Mouse (Mus musculus): ENCODE measurements around the gene Cfap44. TPM values are rescaled to one million over a fixed set of nuclear protein-coding genes. Genes with fewer than 3 reads are reported as not detected.

Gene Cfap44
- total and polyA plus RNA-seq, 3 experiments, result 0.55 TPM; not detected in 2

- no peak for DNase-seq
- no peaks in the 10 kb centered on the region for H3K79me2 ChIP-seq (replicated peaks; ENCODE audit: control insufficient read depth, insufficient read depth, low read length)
- 0 out of 2 replicates have a peak, but pooled peaks cover 2% of the 10 kb centered on the region for H3K4me1 ChIP-seq (ENCODE audit: control insufficient read depth, insufficient read depth, low read length)
- 85% methylated on average over 10 of the region's 10 CpGs for WGBS
- H3K27me3 ChIP-seq (ENCODE audit: control insufficient read depth, insufficient read depth, low read length), result no peaks in the 10 kb centered on the region
- no peaks in the 10 kb centered on the region; the same call in 1 of the 2 replicates for H3K36me3 ChIP-seq (ENCODE audit: control insufficient read depth, insufficient read depth, low read length)
- no peak overlapping the region for H3K4me3 ChIP-seq
- no peak overlapping the region for H3K27ac ChIP-seq
- no peak overlapping the region for H3K9ac ChIP-seq (ENCODE audit: low read depth, low read length)
- no peak for TF ChIP-seq POLR2A (IDR thresholded peaks at IDR 0.05; ENCODE audit: insufficient read depth, low read depth, low read length)
- no peak for TF ChIP-seq EP300 (IDR thresholded peaks at IDR 0.05; ENCODE audit: insufficient read depth, low read depth, low read length)
- TF ChIP-seq CTCF (IDR thresholded peaks at IDR 0.05), result no peak
- intact Hi-C loops (cut with DNase I), result no loop called here
Observed at GRCm38 (mm10) chr16:44501783-44502182, 107.2 kb downstream of the Cfap44 start.

DNA sequence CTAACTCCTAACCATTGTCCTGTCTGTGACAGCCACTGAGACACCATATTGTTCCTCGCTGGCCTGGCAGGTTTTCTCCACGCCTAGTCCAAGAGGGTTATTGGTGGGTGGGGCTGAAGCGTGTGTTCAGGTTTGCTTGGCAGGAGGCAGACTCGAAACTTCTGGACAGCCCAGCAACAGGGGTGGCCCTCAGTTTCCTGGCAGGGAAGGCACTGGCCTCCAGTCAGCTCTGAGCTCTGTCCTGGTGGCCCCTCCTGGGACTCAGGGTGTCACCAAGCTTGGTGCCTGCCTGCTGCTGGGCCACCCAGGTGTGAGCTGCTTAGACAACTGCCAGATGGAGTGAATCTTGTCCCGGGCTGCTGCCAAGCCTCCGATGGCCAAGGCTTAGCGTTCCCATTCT, 107.7 kb downstream of the Cfap44 start:
- peak; percentile 33 to 53 for DNase-seq
- H3K4me1 ChIP-seq (ENCODE audit: control insufficient read depth, insufficient read depth, low read length), result 0 out of 2 replicates have a peak, but pooled peaks cover 2% of the 10 kb centered on the region
- no peaks in the 10 kb centered on the region; the same call in 1 of the 2 replicates for H3K36me3 ChIP-seq (ENCODE audit: control insufficient read depth, insufficient read depth, low read length)
- H3K9ac ChIP-seq (ENCODE audit: low read depth, low read length), result no peak overlapping the region
- intact Hi-C loops (cut with DNase I), result no loop called here
- TF ChIP-seq CTCF (IDR thresholded peaks at IDR 0.05), result no peak
- TF ChIP-seq POLR2A (IDR thresholded peaks at IDR 0.05; ENCODE audit: insufficient read depth, low read depth, low read length), result no peak
- TF ChIP-seq EP300 (IDR thresholded peaks at IDR 0.05; ENCODE audit: insufficient read depth, low read depth, low read length), result no peak
- no peak overlapping the region for H3K27ac ChIP-seq
- H3K27me3 ChIP-seq (ENCODE audit: control insufficient read depth, insufficient read depth, low read length), result no peaks in the 10 kb centered on the region
- H3K79me2 ChIP-seq (replicated peaks; ENCODE audit: control insufficient read depth, insufficient read depth, low read length), result no peaks in the 10 kb centered on the region
- WGBS, result 56% methylated on average over 7 of the region's 7 CpGs
- no peak overlapping the region for H3K4me3 ChIP-seq

DNA sequence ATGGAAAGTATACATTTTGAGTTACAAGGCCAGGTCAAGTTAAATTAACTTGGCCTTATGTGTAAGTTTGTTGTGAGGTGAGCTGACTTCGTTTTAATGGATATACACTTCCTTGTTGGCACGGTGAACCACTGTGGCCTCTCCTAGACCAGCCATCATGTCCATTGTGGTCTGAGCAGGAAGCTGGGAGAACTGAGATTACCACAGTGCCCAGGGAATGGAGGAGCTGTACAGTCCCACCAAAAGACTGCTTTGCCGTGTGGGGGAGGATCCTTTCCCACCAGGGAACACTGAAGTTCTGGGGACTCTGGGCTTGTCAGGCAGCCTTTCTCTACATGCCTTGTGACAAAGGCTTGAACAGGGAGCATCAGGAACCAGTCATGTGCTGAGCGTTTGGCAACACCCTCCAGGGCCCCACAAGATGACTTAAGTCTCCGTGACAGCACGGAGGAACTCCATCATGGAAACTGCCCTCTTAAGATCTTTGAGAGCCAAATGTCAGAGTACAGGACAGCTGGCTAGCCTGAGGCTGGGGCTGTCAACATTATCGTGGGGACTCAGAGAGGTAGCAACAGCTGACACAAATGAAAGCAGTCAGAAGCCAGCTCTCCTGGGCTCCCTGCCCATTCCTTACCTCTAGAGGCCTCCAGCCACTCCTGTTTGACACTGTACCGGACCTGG, 108.4 kb downstream of the Cfap44 start:
- intact Hi-C loops (cut with DNase I), result no loop called here
- TF ChIP-seq CTCF (IDR thresholded peaks at IDR 0.05) (no peak), POLR2A (IDR thresholded peaks at IDR 0.05; ENCODE audit: insufficient read depth, low read depth, low read length) (no peak), EP300 (IDR thresholded peaks at IDR 0.05; ENCODE audit: insufficient read depth, low read depth, low read length) (no peak)
- peak in 1 of 2 experiments; percentile 46 for DNase-seq
- WGBS, result 22% methylated on average over 8 of the region's 8 CpGs
- Histone ChIP-seq H3K27ac (no peak overlapping the region; the same call in 1 of the 2 replicates), H3K36me3 (ENCODE audit: control insufficient read depth, insufficient read depth, low read length) (no peaks in the 10 kb centered on the region; the same call in 1 of the 2 replicates), H3K27me3 (ENCODE audit: control insufficient read depth, insufficient read depth, low read length) (no peaks in the 10 kb centered on the region), H3K9ac (ENCODE audit: low read depth, low read length) (no peak overlapping the region), H3K4me3 (no peak overlapping the region), H3K4me1 (ENCODE audit: control insufficient read depth, insufficient read depth, low read length) (0 out of 2 replicates have a peak, but pooled peaks cover 2% of the 10 kb centered on the region), H3K79me2 (replicated peaks; ENCODE audit: control insufficient read depth, insufficient read depth, low read length) (no peaks in the 10 kb centered on the region)

DNA sequence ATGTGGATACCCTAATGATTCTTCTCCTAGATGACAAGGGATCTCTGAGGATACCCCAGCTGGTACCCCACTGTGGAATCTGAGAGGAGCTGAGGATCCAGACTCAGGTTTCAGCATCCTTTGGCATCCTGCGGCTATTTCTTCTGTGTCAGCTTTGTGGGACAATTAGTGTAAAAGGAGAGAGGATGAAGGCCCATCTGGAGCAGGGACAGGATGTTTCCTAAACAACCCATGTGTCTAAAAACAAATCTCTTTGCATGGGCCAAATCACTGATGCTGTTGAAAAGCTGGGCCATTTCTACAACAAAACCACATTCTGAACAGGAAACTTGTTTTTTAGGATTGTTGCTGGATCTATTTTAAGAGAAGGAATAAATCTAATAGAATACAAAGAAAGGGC, 110.6 kb downstream of the Cfap44 start:
- no peak overlapping the region for H3K9ac ChIP-seq (ENCODE audit: low read depth, low read length)
- H3K36me3 ChIP-seq (ENCODE audit: control insufficient read depth, insufficient read depth, low read length), result no peaks in the 10 kb centered on the region
- DNase-seq, result no peak
- H3K27ac ChIP-seq, result no peak overlapping the region
- 89% methylated on average over 1 of the region's 1 CpGs for WGBS
- H3K4me3 ChIP-seq, result no peak overlapping the region
- H3K4me1 ChIP-seq (ENCODE audit: control insufficient read depth, insufficient read depth, low read length), result 0 out of 2 replicates have a peak, but pooled peaks cover 2% of the 10 kb centered on the region
- no peaks in the 10 kb centered on the region for H3K79me2 ChIP-seq (replicated peaks; ENCODE audit: control insufficient read depth, insufficient read depth, low read length)
- TF ChIP-seq EP300 (IDR thresholded peaks at IDR 0.05; ENCODE audit: insufficient read depth, low read depth, low read length), result no peak
- TF ChIP-seq CTCF (IDR thresholded peaks at IDR 0.05), result no peak
- TF ChIP-seq POLR2A (IDR thresholded peaks at IDR 0.05; ENCODE audit: insufficient read depth, low read depth, low read length), result no peak
- no peaks in the 10 kb centered on the region; the same call in 1 of the 2 replicates for H3K27me3 ChIP-seq (ENCODE audit: control insufficient read depth, insufficient read depth, low read length)
- intact Hi-C loops (cut with DNase I), result loop anchor here (5.0 kb wide), 1 partner anchor 52 kb away; the partner anchor contains the start of gene Boc

DNA sequence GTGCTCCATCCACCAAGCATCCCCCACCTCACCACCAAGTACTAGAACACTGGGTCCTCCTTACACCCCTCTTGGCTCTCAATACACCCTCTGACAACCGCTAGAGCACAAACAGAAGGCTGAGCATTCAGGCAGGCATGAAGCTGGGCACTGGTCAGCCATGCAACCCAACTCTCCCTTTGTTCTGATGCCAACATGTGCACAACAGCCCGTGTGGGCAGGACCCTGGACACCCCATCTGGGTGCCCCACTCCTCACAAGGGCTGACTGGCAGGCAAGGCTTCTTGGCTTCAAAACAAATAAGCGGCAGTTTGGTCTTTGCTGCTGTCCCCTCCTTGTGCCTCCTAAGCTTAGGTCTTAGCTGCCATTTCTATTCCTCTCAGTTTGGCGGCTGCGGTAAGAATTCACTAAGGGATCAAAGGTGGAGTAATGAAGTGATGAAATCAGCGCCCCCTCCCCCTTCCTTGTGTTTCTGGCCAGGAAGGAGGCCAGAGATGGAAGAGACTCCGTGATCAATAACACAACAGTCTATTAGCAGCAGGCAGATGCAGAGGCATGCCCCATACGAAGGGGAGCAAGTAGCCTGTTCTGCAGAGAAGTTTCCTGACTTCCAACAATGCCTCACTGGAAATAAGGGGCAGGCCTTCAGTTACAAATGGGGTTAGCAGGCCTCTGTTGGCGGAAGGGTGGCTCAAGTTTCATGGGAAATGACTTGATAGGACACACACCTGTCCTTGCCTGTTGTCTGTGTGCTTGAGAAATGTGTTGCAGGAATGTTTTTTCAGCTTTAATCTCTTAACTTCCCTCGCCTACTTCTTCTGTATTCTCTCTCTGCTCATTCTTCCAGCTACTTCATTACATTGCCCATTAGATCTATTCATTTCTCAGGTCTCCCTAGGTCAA, 112.7 kb downstream of the Cfap44 start:
- Histone ChIP-seq H3K79me2 (replicated peaks; ENCODE audit: control insufficient read depth, insufficient read depth, low read length) (no peaks in the 10 kb centered on the region), H3K4me1 (ENCODE audit: control insufficient read depth, insufficient read depth, low read length) (0 out of 2 replicates have a peak, but pooled peaks cover 2% of the 10 kb centered on the region), H3K27ac (no peak overlapping the region), H3K36me3 (ENCODE audit: control insufficient read depth, insufficient read depth, low read length) (no peaks in the 10 kb centered on the region), H3K27me3 (ENCODE audit: control insufficient read depth, insufficient read depth, low read length) (no peaks in the 10 kb centered on the region; the same call in 1 of the 2 replicates), H3K9ac (ENCODE audit: low read depth, low read length) (no peak overlapping the region), H3K4me3 (no peak overlapping the region)
- intact Hi-C loops (cut with DNase I), result loop anchor here (5.0 kb wide), 1 partner anchor 50 kb away; the partner anchor contains the start of gene Boc
- DNase-seq, result no peak
- TF ChIP-seq CTCF (IDR thresholded peaks at IDR 0.05), result no peak
- TF ChIP-seq POLR2A (IDR thresholded peaks at IDR 0.05; ENCODE audit: insufficient read depth, low read depth, low read length), result no peak
- no peak for TF ChIP-seq EP300 (IDR thresholded peaks at IDR 0.05; ENCODE audit: insufficient read depth, low read depth, low read length)
- WGBS, result 83% methylated on average over 10 of the region's 10 CpGs

Measured in heart, adult 2 months (tissue).